Mouse (Mus musculus) testis, adult 2 months (tissue): ENCODE data around the gene Tesk2.

Source experiments
- CTCF ChIP-seq: fragments of 200-500 bp; IDR thresholded peaks from 2 replicates; pipeline ENCODE4 v1.5.1; 2012; ENCODE audit warnings: low read depth, mild to moderate bottlenecking, inconsistent platforms, low read length, moderate library complexity; ENCODE audit not compliant: control insufficient read depth, insufficient read depth, insufficient replicate concordance
- POLR2A ChIP-seq: fragments of 200-500 bp; IDR thresholded peaks from 2 replicates; pipeline ENCODE4 v1.6.1; 2012; ENCODE audit warnings: low read depth, mild to moderate bottlenecking, inconsistent platforms, low read length, moderate library complexity; ENCODE audit not compliant: control insufficient read depth

GRCm38 (mm10) chr4:116689309-116689876 lies 31.4 kb upstream of the Tesk2 start:
- TF ChIP-seq POLR2A (no peak), CTCF (no peak)
